Comparison of ENCODE assay signal across 9 mouse cellular contexts in genomic region chr1:156921290-156921994, GRCm38 (mm10). TPM values are rescaled to one million over a fixed set of nuclear protein-coding genes. Genes with fewer than 3 reads are reported as not detected.
A peak's percentile ranks its signal among the peaks of the same experiment; 100 is the strongest.
DNase-seq lines count a peak whose midpoint lies in the region; ATAC-seq and TF ChIP-seq lines count a peak whose summit lies in the region.
"Had no signal": no experiment of that assay in that cellular context is flagged by ENCODE, and none has a peak within 500 bp of the region (broad histone marks: within the 10 kb centered on the region; RNA-seq: fewer than 3 reads in every experiment).

No protein-coding gene starts in this region.

- H3K27me3 ChIP-seq in liver, embryonic 15.5 days, result no peaks in the 10 kb centered on the region

- peaks cover 15% of the 10 kb centered on the region for H3K4me1 ChIP-seq in liver, embryonic 15.5 days (replicated peaks)

- WGBS in liver, embryonic 15.5 days (ENCODE audit: insufficient replicate concordance), result 51% methylated on average over 12 of the region's 12 CpGs

- no peak overlapping the region for H3K4me3 ChIP-seq in gastrocnemius, adult 2 months
- H3K4me3 ChIP-seq in liver, embryonic 15.5 days (replicated peaks), result no peak overlapping the region
- H3K4me3 ChIP-seq: heart, adult 2 months had no signal

- TF ChIP-seq CTCF in gastrocnemius, adult 2 months (IDR thresholded peaks at IDR 0.05), result no peak

- 0 out of 2 replicates have a peak, but pooled peaks have one; percentile 10 for ATAC-seq in liver, embryonic 15.5 days (ENCODE audit: insufficient read depth)

- H3K9me3 ChIP-seq in liver, embryonic 15.5 days (replicated peaks), result no peaks in the 10 kb centered on the region

- intact Hi-C loops in gastrocnemius, adult 2 months (cut with DNase I), result no loop called here
- intact Hi-C loops in gastrocnemius, postnatal 36 days (cut with DNase I), result no loop called here

- no peak overlapping the region for H3K27ac ChIP-seq in gastrocnemius, adult 2 months
- no peak overlapping the region; the same call in 1 of the 2 replicates for H3K27ac ChIP-seq in liver, embryonic 15.5 days (replicated peaks)
- H3K27ac ChIP-seq: heart, adult 2 months had no signal

- H3K9ac ChIP-seq in liver, embryonic 15.5 days, result no peak overlapping the region

- no peaks in the 10 kb centered on the region for H3K36me3 ChIP-seq in liver, embryonic 15.5 days (replicated peaks)

- DNase-seq in gastrocnemius, adult 2 months, result peak; percentile 27
- DNase-seq in gastrocnemius, postnatal 36 days, result no peak
- peak; percentile 58 for DNase-seq in thymus, postnatal 4 days
- no peak for DNase-seq in thymus, postnatal 10 days (ENCODE audit: low spot score in 2 of 2)
- no peak for DNase-seq in urinary bladder, postnatal 25 days (ENCODE audit: low spot score)
- no peak for DNase-seq in ovary, adult 18-20 months (ENCODE audit: low spot score)
- DNase-seq in left cerebral cortex, adult 9 months (ENCODE audit: low spot score in 2 of 2), result no peak

- no peak overlapping the region for H3K4me2 ChIP-seq in liver, embryonic 15.5 days

RNA-seq across cellular contexts. Expression of gene Ralgps2, which starts 18.0 kb away (rescaled TPM):
- total RNA-seq in gastrocnemius, adult 2 months (2021), result 1 to 10 TPM; 1.5 to 1.9 TPM
- 1 to 10 TPM; 1.3 to 2.9 TPM for total RNA-seq in gastrocnemius, postnatal 36 days (2021)
- polyA plus RNA-seq in liver, embryonic 15.5 days (2015; fragmentation: Nextera tagmentation; extraction: Ambion mirVana), result 12.1 and 14.7 TPM in 2 replicates

Comparison
In these comparisons a context has a peak if more than half of its experiments do, and no peak if none do; other contexts are left out.
1. DNase-seq: peak in gastrocnemius, adult 2 months (single experiment) and thymus, postnatal 4 days (single experiment); none in gastrocnemius, postnatal 36 days (0 of 2), thymus, postnatal 10 days (0 of 2), urinary bladder, postnatal 25 days (single experiment), ovary, adult 18-20 months (single experiment) and left cerebral cortex, adult 9 months (0 of 2).